Mouse (Mus musculus) heart, adult 2 months (tissue): Measurements from ENCODE around the gene Gtf2h1.

Experiments
- EP300 ChIP-seq: fragments of 200-500 bp; IDR thresholded peaks from 2 replicates; pipeline ENCODE4 v1.6.1; 2011; ENCODE audit warnings: low read depth, low read length, control low read depth; ENCODE audit not compliant: insufficient read depth
- POLR2A ChIP-seq: fragments of 200-500 bp; IDR thresholded peaks from 2 replicates; pipeline ENCODE4 v1.6.1; 2011; ENCODE audit warnings: mild to moderate bottlenecking, low read depth, low read length, control low read depth; ENCODE audit not compliant: insufficient read depth

GRCm38 (mm10) chr7:46842278-46842677 lies 46.4 kb downstream of the Gtf2h1 start:
- TF ChIP-seq POLR2A (no peak), EP300 (no peak)
